Mouse (Mus musculus): ENCODE results near the gene Ptpn14. TPM values are rescaled to one million over a fixed set of nuclear protein-coding genes. Genes with fewer than 3 reads are reported as not detected.

Gene Ptpn14
- total RNA-seq, 1 experiment = 27.1 TPM

DNA sequence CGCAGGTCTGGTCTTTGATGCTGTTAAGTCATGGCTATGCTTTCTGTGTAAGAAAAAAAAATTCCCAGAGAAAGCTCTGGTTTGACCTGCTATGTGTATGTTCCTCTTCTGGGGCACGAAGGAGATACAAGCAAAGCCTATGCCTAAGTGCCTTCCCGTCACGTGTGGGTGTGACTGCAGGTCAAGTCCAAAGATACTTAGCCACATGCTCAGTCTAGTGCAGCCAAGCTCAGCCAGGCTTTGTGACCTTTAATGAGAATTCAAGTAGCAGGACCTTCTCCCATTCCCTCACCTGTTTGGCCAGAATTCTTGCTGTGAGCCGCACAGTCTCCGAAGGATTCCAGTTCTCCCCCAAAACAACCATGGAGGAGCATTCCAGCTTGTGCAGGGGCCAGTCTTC lies 171.5 kb downstream of the Ptpn14 start:
- Histone ChIP-seq H3K9me3 (ENCODE audit: control insufficient read depth, insufficient read depth, low read depth, low read length) (no peaks in the 10 kb centered on the region), H3K36me3 (ENCODE audit: control insufficient read depth, insufficient read depth, low read length, poor library complexity, severe bottlenecking) (peaks cover 16% of the 10 kb centered on the region), H3K9ac (ENCODE audit: insufficient read depth, low read depth, low read length, poor library complexity, severe bottlenecking) (no peak overlapping the region), H3K4me1 (ENCODE audit: control insufficient read depth in 2 of 2, insufficient read depth in 2 of 2, low read length in 2 of 2, poor library complexity in 1 of 2) (no peaks in the 10 kb centered on the region), H3K4me3 (ENCODE audit: insufficient read depth in 1 of 2, low read depth in 1 of 2, low read length in 2 of 2, poor library complexity in 1 of 2, severe bottlenecking in 1 of 2) (no peak overlapping the region), H3K27ac (ENCODE audit: insufficient read depth, low read depth, low read length, poor library complexity, severe bottlenecking) (no peak overlapping the region)
- TF ChIP-seq MAFK (IDR thresholded peaks at IDR 0.05; ENCODE audit: insufficient read depth, low read depth, low read length) (no peak), HCFC1 (IDR thresholded peaks at IDR 0.05; ENCODE audit: borderline replicate concordance, insufficient read depth, low read length) (no peak), ZC3H11A (IDR thresholded peaks at IDR 0.05; ENCODE audit: borderline replicate concordance, low read depth, low read length) (no peak), ZNF384 (IDR thresholded peaks at IDR 0.05; ENCODE audit: low read depth, low read length) (no peak), CHD2 (IDR thresholded peaks at IDR 0.05; ENCODE audit: low read depth, low read length) (no peak)
- in situ Hi-C loops (cut with MboI; ENCODE audit: low sequenced_read_pairs in 2 of 2, unreplicated experiment in 2 of 2) = no loop called here
- DNase-seq (ENCODE audit: low read depth, low spot score) = no peak

DNA sequence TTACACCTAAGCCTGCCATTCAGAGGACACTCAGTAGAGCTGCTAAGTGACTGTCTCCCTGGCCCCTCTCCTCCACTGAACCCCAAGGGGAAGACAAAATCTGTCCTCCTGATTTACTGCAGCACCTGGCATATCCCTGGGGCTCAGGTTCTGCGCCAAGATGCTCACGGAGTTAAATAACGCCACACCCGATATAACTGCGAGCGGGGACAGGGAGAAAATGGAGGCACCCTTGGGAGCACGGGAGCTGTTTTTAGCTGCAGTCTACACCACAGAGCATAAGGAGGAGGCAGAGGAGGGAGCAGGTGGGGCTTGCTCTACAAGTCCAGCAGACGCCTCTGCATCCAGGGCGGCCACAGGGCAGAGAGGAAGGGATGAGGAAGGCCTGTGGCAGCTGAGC lies 174.3 kb downstream of the Ptpn14 start:
- Histone ChIP-seq H3K4me1 (ENCODE audit: control insufficient read depth in 2 of 2, insufficient read depth in 2 of 2, low read length in 2 of 2, poor library complexity in 1 of 2) (peaks cover 0 to 3% of the 10 kb centered on the region in 2 experiments; a peak in 1 of 4 replicates), H3K27ac (ENCODE audit: insufficient read depth, low read depth, low read length, poor library complexity, severe bottlenecking) (no peak overlapping the region), H3K9ac (ENCODE audit: insufficient read depth, low read depth, low read length, poor library complexity, severe bottlenecking) (no peak overlapping the region), H3K9me3 (ENCODE audit: control insufficient read depth, insufficient read depth, low read depth, low read length) (no peaks in the 10 kb centered on the region), H3K36me3 (ENCODE audit: control insufficient read depth, insufficient read depth, low read length, poor library complexity, severe bottlenecking) (peaks cover 4% of the 10 kb centered on the region; the same call in 1 of the 2 replicates), H3K4me3 (ENCODE audit: insufficient read depth in 1 of 2, low read depth in 1 of 2, low read length in 2 of 2, poor library complexity in 1 of 2, severe bottlenecking in 1 of 2) (no peak overlapping the region)
- no peak for TF ChIP-seq CHD2 (IDR thresholded peaks at IDR 0.05; ENCODE audit: low read depth, low read length)
- TF ChIP-seq MAFK (IDR thresholded peaks at IDR 0.05; ENCODE audit: insufficient read depth, low read depth, low read length) = no peak
- no peak for TF ChIP-seq HCFC1 (IDR thresholded peaks at IDR 0.05; ENCODE audit: borderline replicate concordance, insufficient read depth, low read length)
- TF ChIP-seq ZC3H11A (IDR thresholded peaks at IDR 0.05; ENCODE audit: borderline replicate concordance, low read depth, low read length) = no peak
- no peak for TF ChIP-seq ZNF384 (IDR thresholded peaks at IDR 0.05; ENCODE audit: low read depth, low read length)
- in situ Hi-C loops (cut with MboI; ENCODE audit: low sequenced_read_pairs in 2 of 2, unreplicated experiment in 2 of 2) = no loop called here
- DNase-seq (ENCODE audit: low read depth, low spot score) = no peak

DNA sequence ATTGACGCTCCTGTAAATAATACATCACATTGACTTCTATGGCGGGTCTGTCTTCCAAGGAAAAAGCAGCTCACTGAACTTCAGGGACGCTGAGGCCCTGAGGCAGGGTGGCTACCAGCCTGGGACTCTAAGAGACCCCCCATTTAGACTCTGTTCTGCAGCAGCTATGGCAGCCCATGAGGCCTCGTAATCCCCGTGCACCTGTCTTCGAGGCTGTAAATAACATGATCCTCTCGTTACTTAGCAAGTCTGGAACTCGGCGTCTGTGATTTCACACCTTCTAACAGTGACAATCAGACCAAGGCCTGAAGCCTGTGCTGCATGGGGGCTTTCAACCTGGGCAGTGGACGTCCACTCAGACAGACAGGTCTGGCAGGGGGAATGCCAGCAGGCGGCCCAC lies 175.1 kb downstream of the Ptpn14 start:
- H3K4me1 ChIP-seq (ENCODE audit: control insufficient read depth in 2 of 2, insufficient read depth in 2 of 2, low read length in 2 of 2, poor library complexity in 1 of 2) = peaks cover 0 to 5% of the 10 kb centered on the region in 2 experiments; a peak in 1 of 4 replicates
- H3K9me3 ChIP-seq (ENCODE audit: control insufficient read depth, insufficient read depth, low read depth, low read length) = no peaks in the 10 kb centered on the region
- no peak for DNase-seq (ENCODE audit: low read depth, low spot score)
- H3K36me3 ChIP-seq (ENCODE audit: control insufficient read depth, insufficient read depth, low read length, poor library complexity, severe bottlenecking) = peaks cover 4% of the 10 kb centered on the region; the same call in 1 of the 2 replicates
- no peak for TF ChIP-seq MAFK (IDR thresholded peaks at IDR 0.05; ENCODE audit: insufficient read depth, low read depth, low read length)
- no peak for TF ChIP-seq ZC3H11A (IDR thresholded peaks at IDR 0.05; ENCODE audit: borderline replicate concordance, low read depth, low read length)
- TF ChIP-seq ZNF384 (IDR thresholded peaks at IDR 0.05; ENCODE audit: low read depth, low read length) = no peak
- no peak for TF ChIP-seq HCFC1 (IDR thresholded peaks at IDR 0.05; ENCODE audit: borderline replicate concordance, insufficient read depth, low read length)
- no peak for TF ChIP-seq CHD2 (IDR thresholded peaks at IDR 0.05; ENCODE audit: low read depth, low read length)
- in situ Hi-C loops (cut with MboI; ENCODE audit: low sequenced_read_pairs in 2 of 2, unreplicated experiment in 2 of 2) = no loop called here
- no peak overlapping the region for H3K9ac ChIP-seq (ENCODE audit: insufficient read depth, low read depth, low read length, poor library complexity, severe bottlenecking)
- H3K27ac ChIP-seq (ENCODE audit: insufficient read depth, low read depth, low read length, poor library complexity, severe bottlenecking) = no peak overlapping the region
- no peak overlapping the region for H3K4me3 ChIP-seq (ENCODE audit: insufficient read depth in 1 of 2, low read depth in 1 of 2, low read length in 2 of 2, poor library complexity in 1 of 2, severe bottlenecking in 1 of 2)

DNA sequence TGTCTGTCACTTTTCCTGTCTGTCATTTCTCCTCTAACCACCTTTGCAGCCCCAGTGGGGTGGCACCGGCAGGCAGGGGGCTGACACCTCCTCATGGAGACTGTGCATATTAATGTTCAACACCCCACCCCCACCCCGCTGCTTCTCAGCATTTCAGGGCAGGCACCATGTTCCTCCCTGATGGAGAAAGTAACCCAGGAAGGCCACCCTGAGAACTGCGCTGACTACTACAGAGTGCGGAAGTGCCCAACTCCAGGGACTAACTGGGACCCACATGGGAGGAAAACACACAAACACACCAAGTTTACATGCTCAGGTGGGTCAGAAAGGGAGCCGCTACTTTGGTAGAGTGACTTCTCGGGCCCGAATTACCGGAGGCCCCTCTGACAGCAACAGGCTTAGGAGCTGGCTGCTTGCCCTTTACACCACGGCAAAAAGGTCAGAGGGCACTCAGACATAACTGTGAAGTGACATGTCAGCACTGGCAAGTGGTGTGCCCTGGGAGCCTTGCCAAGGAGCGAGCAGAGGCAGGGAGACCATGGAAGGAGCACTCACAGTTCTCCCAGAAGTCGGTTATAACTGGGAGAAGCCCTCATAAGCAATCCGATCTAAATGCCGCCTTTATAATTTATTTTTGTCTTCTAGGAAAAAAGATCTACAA lies 182.7 kb downstream of the Ptpn14 start:
- H3K36me3 ChIP-seq (ENCODE audit: control insufficient read depth, insufficient read depth, low read length, poor library complexity, severe bottlenecking) = 0 out of 2 replicates have a peak, but pooled peaks cover 2% of the 10 kb centered on the region
- H3K4me1 ChIP-seq (ENCODE audit: control insufficient read depth in 2 of 2, insufficient read depth in 2 of 2, low read length in 2 of 2, poor library complexity in 1 of 2) = peaks cover 5 to 39% of the 10 kb centered on the region in 2 experiments; a peak in 3 of 4 replicates
- TF ChIP-seq CHD2 (IDR thresholded peaks at IDR 0.05; ENCODE audit: low read depth, low read length) = no peak
- H3K27ac ChIP-seq (ENCODE audit: insufficient read depth, low read depth, low read length, poor library complexity, severe bottlenecking) = no peak overlapping the region
- in situ Hi-C loops (cut with MboI; ENCODE audit: low sequenced_read_pairs in 2 of 2, unreplicated experiment in 2 of 2) = no loop called here
- H3K4me3 ChIP-seq (ENCODE audit: insufficient read depth in 1 of 2, low read depth in 1 of 2, low read length in 2 of 2, poor library complexity in 1 of 2, severe bottlenecking in 1 of 2) = no peak overlapping the region
- no peak overlapping the region for H3K9ac ChIP-seq (ENCODE audit: insufficient read depth, low read depth, low read length, poor library complexity, severe bottlenecking)
- DNase-seq (ENCODE audit: low read depth, low spot score) = no peak
- no peaks in the 10 kb centered on the region for H3K9me3 ChIP-seq (ENCODE audit: control insufficient read depth, insufficient read depth, low read depth, low read length)
